Mouse (Mus musculus): ENCODE results near the gene Agap1. TPM values are rescaled to one million over a fixed set of nuclear protein-coding genes. Genes with fewer than 3 reads are reported as not detected.

The Agap1 gene
- polyA plus RNA-seq, 1 experiment from 2014 or later: 7.7 TPM

DNA sequence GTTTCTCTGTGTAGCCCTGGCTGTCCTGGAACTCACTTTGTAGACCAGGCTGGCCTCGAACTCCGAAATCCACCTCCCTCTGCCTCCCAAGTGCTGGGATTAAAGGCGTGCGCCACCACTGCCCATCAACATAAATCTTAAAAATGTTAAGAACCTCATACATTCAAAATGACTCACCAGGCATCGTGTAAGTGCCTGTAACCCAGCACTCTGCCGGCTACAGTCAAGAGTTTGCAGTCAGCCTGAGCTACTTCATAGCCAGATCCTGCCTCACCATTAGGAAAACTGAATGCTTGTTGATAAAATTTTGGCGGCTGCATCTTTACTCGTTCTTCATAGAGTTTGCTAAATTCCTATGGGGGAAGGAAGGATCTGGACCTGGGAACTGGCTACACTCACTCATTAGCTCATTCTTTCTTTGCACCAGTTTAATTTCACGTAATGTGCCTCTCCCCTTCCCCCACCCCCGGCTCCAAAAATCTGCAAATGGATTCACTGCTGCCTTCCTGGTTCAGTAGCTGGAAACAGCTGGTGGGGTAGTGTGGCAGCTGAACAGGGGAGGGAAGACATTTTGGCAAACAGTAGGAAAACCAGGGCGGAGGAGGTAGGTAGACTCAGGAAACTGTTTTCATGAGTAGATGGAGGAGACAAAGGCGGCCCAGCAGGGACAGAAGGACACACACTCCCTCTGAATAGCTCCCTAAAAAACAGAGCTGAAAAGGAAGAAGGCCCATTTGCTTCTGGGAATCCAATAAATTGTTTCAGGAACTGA is 415.7 kb downstream of the Agap1 start:
- Histone ChIP-seq H3K4me2 (replicated peaks; ENCODE audit: low read depth, low read length) (no peak overlapping the region), H3K27me3 (ENCODE audit: insufficient read depth, low read length) (no peaks in the 10 kb centered on the region), H3K27ac (ENCODE audit: low read length) (no peak overlapping the region), H3K4me1 (ENCODE audit: insufficient read depth, low read length) (peaks cover 17% of the 10 kb centered on the region), H3K9me3 (ENCODE audit: low read length) (no peaks in the 10 kb centered on the region), H3K36me3 (ENCODE audit: insufficient read depth, low read length) (no peaks in the 10 kb centered on the region), H3K4me3 (ENCODE audit: low read length) (no peak overlapping the region), H3K9ac (replicated peaks; ENCODE audit: low read length) (no peak overlapping the region)
- ATAC-seq (ENCODE audit: low FRiP score, low TSS enrichment): no peak
- WGBS: 52% methylated on average over 12 of the region's 12 CpGs

GRCm38 (mm10) chr1:89870906-89871211 is 416.3 kb downstream of the Agap1 start:
- Histone ChIP-seq H3K27ac (ENCODE audit: low read length) (no peak overlapping the region), H3K4me1 (ENCODE audit: insufficient read depth, low read length) (peaks cover 17% of the 10 kb centered on the region), H3K4me3 (ENCODE audit: low read length) (no peak overlapping the region), H3K4me2 (replicated peaks; ENCODE audit: low read depth, low read length) (no peak overlapping the region), H3K9ac (replicated peaks; ENCODE audit: low read length) (no peak overlapping the region), H3K36me3 (ENCODE audit: insufficient read depth, low read length) (no peaks in the 10 kb centered on the region), H3K27me3 (ENCODE audit: insufficient read depth, low read length) (no peaks in the 10 kb centered on the region), H3K9me3 (ENCODE audit: low read length) (no peaks in the 10 kb centered on the region)
- no peak for ATAC-seq (ENCODE audit: low FRiP score, low TSS enrichment)
- WGBS: 55% methylated on average over 6 of the region's 6 CpGs

DNA sequence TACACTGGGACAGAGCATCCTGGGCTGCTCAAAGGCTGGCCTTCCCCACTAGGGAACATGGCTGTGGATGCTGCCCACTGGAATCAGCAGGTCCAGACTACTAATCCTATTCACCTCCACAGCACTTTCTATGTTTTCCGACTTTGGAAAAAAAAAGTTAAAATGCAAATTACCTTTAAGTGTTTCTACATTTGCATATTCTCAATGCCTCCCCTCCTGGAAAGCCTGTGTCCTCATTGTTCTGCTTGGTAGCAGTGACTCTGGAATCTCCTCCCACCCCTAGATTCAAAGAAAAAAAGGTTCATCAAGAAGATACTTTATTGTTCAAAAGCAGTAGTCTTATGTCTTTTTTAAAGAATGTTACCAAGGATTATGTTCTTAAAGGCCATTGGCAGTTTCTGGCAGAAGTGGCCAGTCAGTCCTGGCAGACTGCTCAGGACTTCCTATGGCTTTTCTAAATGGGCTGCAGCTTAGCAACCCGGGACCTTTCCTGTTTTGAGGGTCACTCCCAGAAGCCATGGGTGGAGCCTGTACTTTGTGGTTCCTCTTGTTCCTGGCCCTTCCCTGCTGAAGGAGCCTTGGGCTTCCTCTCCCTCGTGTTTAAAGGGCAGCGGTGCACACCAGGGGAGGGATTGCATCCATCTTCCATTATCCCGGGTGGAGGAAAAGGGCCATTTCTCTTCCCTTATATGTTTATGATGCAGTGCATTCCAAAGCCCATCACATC is 421.9 kb downstream of the Agap1 start:
- Histone ChIP-seq H3K4me2 (replicated peaks; ENCODE audit: low read depth, low read length) (no peak overlapping the region), H3K4me3 (ENCODE audit: low read length) (no peak overlapping the region), H3K27me3 (ENCODE audit: insufficient read depth, low read length) (no peaks in the 10 kb centered on the region), H3K4me1 (ENCODE audit: insufficient read depth, low read length) (peaks cover 25% of the 10 kb centered on the region), H3K27ac (ENCODE audit: low read length) (no peak overlapping the region), H3K9ac (replicated peaks; ENCODE audit: low read length) (no peak overlapping the region), H3K36me3 (ENCODE audit: insufficient read depth, low read length) (no peaks in the 10 kb centered on the region), H3K9me3 (ENCODE audit: low read length) (no peaks in the 10 kb centered on the region)
- WGBS: 13% methylated on average over 5 of the region's 5 CpGs
- ATAC-seq (ENCODE audit: low FRiP score, low TSS enrichment): 0 out of 2 replicates have a peak, but pooled peaks have one; percentile 54

DNA sequence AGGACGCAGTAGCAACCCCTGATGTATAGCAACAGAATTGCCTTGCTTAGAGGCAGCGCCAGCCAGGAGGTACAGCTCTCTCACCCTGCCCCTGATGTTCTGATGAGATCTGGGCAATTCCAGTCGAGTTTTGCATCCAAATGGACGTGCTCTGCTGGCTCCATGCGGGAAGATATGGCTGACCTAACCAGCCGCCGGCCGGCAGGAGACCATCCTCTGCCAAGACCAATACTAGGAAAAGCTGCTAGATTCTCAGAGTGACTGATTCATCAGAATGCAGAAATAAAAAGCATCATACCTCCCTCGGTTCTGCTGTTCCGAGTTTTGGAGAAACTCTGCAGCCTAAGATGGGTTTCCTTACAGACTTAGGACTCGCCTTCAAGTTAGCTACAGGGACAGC is 423.9 kb downstream of the Agap1 start:
- Histone ChIP-seq H3K9ac (replicated peaks; ENCODE audit: low read length) (no peak overlapping the region), H3K27me3 (ENCODE audit: insufficient read depth, low read length) (no peaks in the 10 kb centered on the region), H3K27ac (ENCODE audit: low read length) (no peak overlapping the region), H3K9me3 (ENCODE audit: low read length) (no peaks in the 10 kb centered on the region), H3K36me3 (ENCODE audit: insufficient read depth, low read length) (no peaks in the 10 kb centered on the region), H3K4me3 (ENCODE audit: low read length) (no peak overlapping the region), H3K4me1 (ENCODE audit: insufficient read depth, low read length) (peaks cover 25% of the 10 kb centered on the region), H3K4me2 (replicated peaks; ENCODE audit: low read depth, low read length) (no peak overlapping the region)
- ATAC-seq (ENCODE audit: low FRiP score, low TSS enrichment): no peak
- 68% methylated on average over 11 of the region's 11 CpGs for WGBS

DNA sequence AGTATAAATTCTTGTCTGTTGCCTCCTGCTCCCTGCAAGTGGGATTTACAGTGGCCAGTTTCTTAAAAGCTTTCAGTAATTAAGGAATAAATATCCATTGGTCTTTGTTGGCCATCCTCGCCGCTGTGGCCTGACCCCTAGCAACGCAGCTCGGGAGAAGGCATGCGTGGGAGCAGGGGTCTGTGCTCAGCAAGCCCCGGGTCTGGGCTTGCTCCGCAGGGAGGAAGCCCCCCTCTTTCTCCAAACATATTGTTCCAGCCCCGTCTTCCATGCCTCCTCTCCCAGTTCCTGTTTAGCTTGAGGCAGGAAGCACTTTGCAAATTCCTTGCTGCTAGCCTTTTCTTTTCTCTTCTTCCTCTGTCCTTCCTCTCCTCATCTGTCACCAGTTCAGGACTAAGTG is 425.6 kb downstream of the Agap1 start:
- Histone ChIP-seq H3K27me3 (ENCODE audit: insufficient read depth, low read length) (no peaks in the 10 kb centered on the region), H3K9me3 (ENCODE audit: low read length) (no peaks in the 10 kb centered on the region), H3K36me3 (ENCODE audit: insufficient read depth, low read length) (no peaks in the 10 kb centered on the region), H3K4me2 (replicated peaks; ENCODE audit: low read depth, low read length) (no peak overlapping the region), H3K4me1 (ENCODE audit: insufficient read depth, low read length) (peaks cover 32% of the 10 kb centered on the region), H3K9ac (replicated peaks; ENCODE audit: low read length) (no peak overlapping the region), H3K4me3 (ENCODE audit: low read length) (no peak overlapping the region), H3K27ac (ENCODE audit: low read length) (no peak overlapping the region)
- ATAC-seq (ENCODE audit: low FRiP score, low TSS enrichment): no peak
- WGBS: 10% methylated on average over 8 of the region's 8 CpGs

GRCm38 (mm10) chr1:89880834-89881233 is 426.2 kb downstream of the Agap1 start:
- Histone ChIP-seq H3K27me3 (ENCODE audit: insufficient read depth, low read length) (no peaks in the 10 kb centered on the region), H3K4me2 (replicated peaks; ENCODE audit: low read depth, low read length) (no peak overlapping the region), H3K4me1 (ENCODE audit: insufficient read depth, low read length) (peaks cover 38% of the 10 kb centered on the region), H3K9ac (replicated peaks; ENCODE audit: low read length) (no peak overlapping the region), H3K4me3 (ENCODE audit: low read length) (no peak overlapping the region), H3K36me3 (ENCODE audit: insufficient read depth, low read length) (no peaks in the 10 kb centered on the region), H3K9me3 (ENCODE audit: low read length) (no peaks in the 10 kb centered on the region), H3K27ac (ENCODE audit: low read length) (no peak overlapping the region)
- 57% methylated on average over 10 of the region's 10 CpGs for WGBS
- no peak for ATAC-seq (ENCODE audit: low FRiP score, low TSS enrichment)

- 72% methylated on average over 8 of the region's 8 CpGs for WGBS
- H3K4me2 ChIP-seq (replicated peaks; ENCODE audit: low read depth, low read length): no peak overlapping the region
- H3K36me3 ChIP-seq (ENCODE audit: insufficient read depth, low read length): no peaks in the 10 kb centered on the region; the same call in 1 of the 2 replicates
- H3K4me3 ChIP-seq (ENCODE audit: low read length): no peak overlapping the region
- no peak for ATAC-seq (ENCODE audit: low FRiP score, low TSS enrichment)
- peaks cover 34% of the 10 kb centered on the region for H3K4me1 ChIP-seq (ENCODE audit: insufficient read depth, low read length)
- no peak overlapping the region for H3K27ac ChIP-seq (ENCODE audit: low read length)
- no peaks in the 10 kb centered on the region for H3K9me3 ChIP-seq (ENCODE audit: low read length)
- H3K9ac ChIP-seq (replicated peaks; ENCODE audit: low read length): no peak overlapping the region
- no peaks in the 10 kb centered on the region for H3K27me3 ChIP-seq (ENCODE audit: insufficient read depth, low read length)
Measured at GRCm38 (mm10) chr1:89884335-89884734, 429.7 kb downstream of the Agap1 start.

- H3K27ac ChIP-seq (ENCODE audit: low read length): no peak overlapping the region
- 25% methylated on average over 4 of the region's 4 CpGs for WGBS
- H3K36me3 ChIP-seq (ENCODE audit: insufficient read depth, low read length): peaks cover 4% of the 10 kb centered on the region; the same call in 1 of the 2 replicates
- H3K9ac ChIP-seq (replicated peaks; ENCODE audit: low read length): no peak overlapping the region
- no peaks in the 10 kb centered on the region for H3K27me3 ChIP-seq (ENCODE audit: insufficient read depth, low read length)
- no peak for ATAC-seq (ENCODE audit: low FRiP score, low TSS enrichment)
- H3K4me1 ChIP-seq (ENCODE audit: insufficient read depth, low read length): peaks cover 21% of the 10 kb centered on the region
- no peaks in the 10 kb centered on the region for H3K9me3 ChIP-seq (ENCODE audit: low read length)
- H3K4me2 ChIP-seq (replicated peaks; ENCODE audit: low read depth, low read length): no peak overlapping the region
- no peak overlapping the region for H3K4me3 ChIP-seq (ENCODE audit: low read length)
Measured at GRCm38 (mm10) chr1:89885696-89886095, 431.1 kb downstream of the Agap1 start.

DNA sequence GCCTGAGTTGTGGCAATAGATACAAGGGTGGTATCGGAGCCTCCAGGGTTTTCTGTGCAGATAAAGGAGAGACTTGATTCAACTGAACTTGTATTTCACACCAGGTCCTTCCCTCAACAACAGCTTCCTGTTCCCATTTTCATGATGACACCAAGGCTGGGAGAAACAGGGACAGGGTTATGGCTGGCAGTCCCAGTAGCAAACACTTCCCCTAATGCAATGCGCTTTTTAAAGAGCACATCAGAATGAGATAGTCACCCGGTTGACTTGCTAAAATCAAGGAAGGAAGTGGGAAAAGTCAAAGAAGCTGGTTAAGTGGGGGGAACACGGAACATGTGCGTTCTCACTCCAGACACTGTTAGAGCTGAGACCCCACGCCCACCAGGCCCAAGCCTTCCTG is 436.8 kb downstream of the Agap1 start:
- ATAC-seq (ENCODE audit: low FRiP score, low TSS enrichment): no peak
- Histone ChIP-seq H3K27me3 (ENCODE audit: insufficient read depth, low read length) (no peaks in the 10 kb centered on the region), H3K9ac (replicated peaks; ENCODE audit: low read length) (no peak overlapping the region), H3K4me3 (ENCODE audit: low read length) (no peak overlapping the region), H3K9me3 (ENCODE audit: low read length) (no peaks in the 10 kb centered on the region), H3K4me1 (ENCODE audit: insufficient read depth, low read length) (no peaks in the 10 kb centered on the region), H3K27ac (ENCODE audit: low read length) (no peak overlapping the region), H3K36me3 (ENCODE audit: insufficient read depth, low read length) (peaks cover 4% of the 10 kb centered on the region; the same call in 1 of the 2 replicates), H3K4me2 (replicated peaks; ENCODE audit: low read depth, low read length) (no peak overlapping the region)
- WGBS: 92% methylated on average over 6 of the region's 6 CpGs

- Histone ChIP-seq H3K9ac (replicated peaks; ENCODE audit: low read length) (no peak overlapping the region), H3K4me2 (replicated peaks; ENCODE audit: low read depth, low read length) (no peak overlapping the region), H3K36me3 (ENCODE audit: insufficient read depth, low read length) (peaks cover 4% of the 10 kb centered on the region; the same call in 1 of the 2 replicates), H3K27me3 (ENCODE audit: insufficient read depth, low read length) (no peaks in the 10 kb centered on the region), H3K4me1 (ENCODE audit: insufficient read depth, low read length) (no peaks in the 10 kb centered on the region), H3K9me3 (ENCODE audit: low read length) (no peaks in the 10 kb centered on the region), H3K4me3 (ENCODE audit: low read length) (no peak overlapping the region), H3K27ac (ENCODE audit: low read length) (no peak overlapping the region)
- no peak for ATAC-seq (ENCODE audit: low FRiP score, low TSS enrichment)
- WGBS: 52% methylated on average over 7 of the region's 7 CpGs
Measured at GRCm38 (mm10) chr1:89892281-89892680, 437.7 kb downstream of the Agap1 start.
